Mouse (Mus musculus): ENCODE measurements at regions not wholly inside any gene's neighbourhood (a gene's known extent, or its start where the extent isn't known, plus 50 kb on each side); places are given as distances from the start of the nearest gene placed in this dataset.
A peak's percentile ranks its signal among the peaks of the same experiment; 100 is the strongest.

DNA sequence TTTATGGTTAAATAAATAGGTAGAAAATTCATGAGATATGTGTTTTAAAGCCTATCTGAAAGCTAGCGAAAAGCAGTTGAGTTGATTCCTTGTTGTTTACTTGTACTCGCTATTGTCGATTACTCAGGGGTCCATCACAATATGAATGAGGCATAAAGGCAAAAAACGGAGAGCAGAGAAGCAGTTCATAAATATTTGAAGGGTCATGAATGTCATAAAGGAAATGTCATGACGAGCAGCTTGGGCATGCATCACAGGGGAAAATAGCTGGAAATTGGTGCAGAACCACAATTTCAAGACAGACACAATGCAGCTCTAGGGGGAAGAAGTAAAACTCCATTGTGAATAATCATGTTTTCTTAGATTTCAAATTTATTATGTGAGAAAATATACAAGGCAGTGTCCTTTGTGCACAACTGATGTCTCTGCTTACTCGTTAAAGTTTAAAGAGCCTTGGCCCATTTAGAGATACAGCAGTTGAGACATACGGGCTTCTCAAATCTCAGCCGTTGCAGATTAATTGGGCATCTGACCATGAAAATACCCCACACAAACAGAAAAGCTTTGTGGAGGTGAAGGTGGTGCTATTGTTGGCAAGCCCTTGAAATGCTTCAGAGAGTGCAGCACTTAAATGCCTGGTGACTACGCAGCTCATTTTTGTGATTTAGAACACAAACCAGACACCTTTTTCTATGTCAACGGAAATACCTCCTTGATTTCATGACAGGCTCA, 200.3 kb downstream of the Ahr start:
- Histone ChIP-seq H3K27me3 (ENCODE audit: control insufficient read depth, insufficient read depth, insufficient read length) (no peaks in the 10 kb centered on the region), H3K4me2 (ENCODE audit: low read depth) (no peak overlapping the region), H3ac (ENCODE audit: control insufficient read depth, insufficient read length) (no peak overlapping the region), H3K4me3 (no peak overlapping the region), H3K79me2 (ENCODE audit: control insufficient read depth, insufficient read depth) (no peaks in the 10 kb centered on the region), H3K36me3 (ENCODE audit: control insufficient read depth, insufficient read depth) (no peaks in the 10 kb centered on the region)
- TF ChIP-seq TCF12 (IDR thresholded peaks at IDR 0.05; ENCODE audit: insufficient read depth, poor library complexity, severe bottlenecking), result no peak
- TF ChIP-seq MYOG (IDR thresholded peaks at IDR 0.05; ENCODE audit: control insufficient read depth in 1 of 3, insufficient read depth in 1 of 3, insufficient read length in 2 of 3, low read depth in 2 of 3), result no peak
- TF ChIP-seq E2F4 (IDR thresholded peaks at IDR 0.05; ENCODE audit: insufficient read depth), result no peak
- no peak for TF ChIP-seq POLR2A (IDR thresholded peaks at IDR 0.05; ENCODE audit: insufficient read length, low read depth)
- TF ChIP-seq CEBPB (IDR thresholded peaks at IDR 0.05; ENCODE audit: insufficient read depth, poor library complexity, severe bottlenecking), result no peak
- TF ChIP-seq POLR2AphosphoS2 (IDR thresholded peaks at IDR 0.05; ENCODE audit: insufficient read length, low read depth), result no peak
- TF ChIP-seq USF1 (IDR thresholded peaks at IDR 0.05; ENCODE audit: low read depth), result no peak
- no peak for TF ChIP-seq TCF3 (IDR thresholded peaks at IDR 0.05; ENCODE audit: insufficient read length, low read depth)
- no peak for TF ChIP-seq REST (IDR thresholded peaks at IDR 0.05; ENCODE audit: insufficient read depth, insufficient read length)
- TF ChIP-seq MYOD1 (IDR thresholded peaks at IDR 0.05; ENCODE audit: control insufficient read depth in 1 of 3, insufficient read length in 2 of 3, low read depth in 2 of 3), result no peak
- no peak for TF ChIP-seq MAX (IDR thresholded peaks at IDR 0.05; ENCODE audit: low read depth)
- no peak for TF ChIP-seq SRF (IDR thresholded peaks at IDR 0.05; ENCODE audit: control insufficient read depth, insufficient read length, low read depth)

DNA sequence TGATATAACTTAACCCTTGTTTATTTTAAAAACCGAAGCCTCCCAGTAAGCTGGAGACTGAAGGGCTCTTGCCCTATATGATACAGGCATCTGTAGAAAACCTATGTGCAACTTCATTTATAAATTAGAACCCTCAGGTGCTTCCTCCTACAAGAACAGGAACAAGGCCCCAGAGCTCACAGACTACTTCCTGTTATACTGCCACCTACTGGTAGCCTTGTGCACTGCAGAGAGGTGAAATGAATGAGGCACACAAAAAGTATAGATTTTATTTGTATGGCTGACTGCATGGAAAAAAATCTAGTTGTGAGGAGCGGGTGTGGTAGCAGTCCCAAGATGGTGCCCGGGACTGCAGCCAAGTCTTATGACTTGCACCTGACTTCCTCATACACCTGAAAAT, 203.5 kb downstream of the Ahr start:
- no peak for TF ChIP-seq MAX (IDR thresholded peaks at IDR 0.05; ENCODE audit: low read depth)
- no peak for TF ChIP-seq REST (IDR thresholded peaks at IDR 0.05; ENCODE audit: insufficient read depth, insufficient read length)
- Histone ChIP-seq H3ac (ENCODE audit: control insufficient read depth, insufficient read length) (no peak overlapping the region), H3K4me2 (ENCODE audit: low read depth) (no peak overlapping the region), H3K36me3 (ENCODE audit: control insufficient read depth, insufficient read depth) (no peaks in the 10 kb centered on the region), H3K27me3 (ENCODE audit: control insufficient read depth, insufficient read depth, insufficient read length) (no peaks in the 10 kb centered on the region), H3K79me2 (ENCODE audit: control insufficient read depth, insufficient read depth) (no peaks in the 10 kb centered on the region), H3K4me3 (no peak overlapping the region)

DNA sequence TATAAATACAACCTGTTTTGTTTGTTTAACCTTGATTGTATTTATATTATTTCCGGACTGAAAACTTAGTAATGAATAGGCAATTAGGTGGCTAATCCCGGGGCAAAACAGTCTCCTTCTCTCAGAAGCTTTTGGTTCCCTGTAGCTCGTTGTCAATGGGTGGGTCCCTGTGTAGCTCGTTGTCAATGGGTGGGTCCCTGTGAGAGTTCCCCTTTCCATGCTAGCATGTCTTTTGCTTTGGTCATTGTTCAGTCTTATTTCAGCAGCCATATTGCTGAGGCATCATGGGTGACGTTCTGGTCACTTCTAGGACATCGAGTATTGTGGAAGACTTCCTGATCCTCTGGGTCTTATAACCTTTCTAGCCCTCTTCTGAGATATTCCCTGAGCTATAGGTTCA, 205.1 kb downstream of the Ahr start:
- no peaks in the 10 kb centered on the region for H3K79me2 ChIP-seq (ENCODE audit: control insufficient read depth, insufficient read depth)
- no peak overlapping the region for H3K4me2 ChIP-seq (ENCODE audit: low read depth)
- H3K27me3 ChIP-seq (ENCODE audit: control insufficient read depth, insufficient read depth, insufficient read length), result no peaks in the 10 kb centered on the region
- no peak overlapping the region for H3K4me3 ChIP-seq
- no peak overlapping the region for H3ac ChIP-seq (ENCODE audit: control insufficient read depth, insufficient read length)
- no peaks in the 10 kb centered on the region for H3K36me3 ChIP-seq (ENCODE audit: control insufficient read depth, insufficient read depth)
- TF ChIP-seq USF1 (IDR thresholded peaks at IDR 0.05; ENCODE audit: low read depth) (no peak), E2F4 (IDR thresholded peaks at IDR 0.05; ENCODE audit: insufficient read depth) (no peak), TCF12 (IDR thresholded peaks at IDR 0.05; ENCODE audit: insufficient read depth, poor library complexity, severe bottlenecking) (no peak), REST (IDR thresholded peaks at IDR 0.05; ENCODE audit: insufficient read depth, insufficient read length) (no peak), SRF (IDR thresholded peaks at IDR 0.05; ENCODE audit: control insufficient read depth, insufficient read length, low read depth) (no peak), MYOD1 (IDR thresholded peaks at IDR 0.05; ENCODE audit: control insufficient read depth in 1 of 3, insufficient read length in 2 of 3, low read depth in 2 of 3) (no peak), POLR2AphosphoS2 (IDR thresholded peaks at IDR 0.05; ENCODE audit: insufficient read length, low read depth) (no peak), CEBPB (IDR thresholded peaks at IDR 0.05; ENCODE audit: insufficient read depth, poor library complexity, severe bottlenecking) (no peak), POLR2A (IDR thresholded peaks at IDR 0.05; ENCODE audit: insufficient read length, low read depth) (no peak), MYOG (IDR thresholded peaks at IDR 0.05; ENCODE audit: control insufficient read depth in 1 of 3, insufficient read depth in 1 of 3, insufficient read length in 2 of 3, low read depth in 2 of 3) (no peak)

DNA sequence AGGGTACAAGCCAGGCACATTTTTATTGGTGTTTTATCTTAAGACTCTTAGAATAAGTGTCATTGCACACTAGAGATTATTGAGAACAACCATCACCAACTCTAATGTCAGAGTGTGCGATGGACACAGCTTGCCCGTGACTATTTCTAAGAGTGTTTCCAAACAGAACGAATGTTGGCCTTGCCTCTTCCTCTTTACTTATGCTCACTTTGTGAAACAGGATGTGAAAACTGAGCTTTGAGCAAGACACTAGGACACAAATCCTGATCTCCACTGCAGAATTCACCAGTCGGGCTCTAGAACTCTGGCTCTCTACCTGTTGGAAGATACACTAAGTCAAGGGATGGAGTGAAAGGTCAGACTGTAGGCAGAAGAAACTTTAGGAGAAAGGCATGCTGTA, 215.3 kb downstream of the Ahr start:
- no peak overlapping the region for H3K4me3 ChIP-seq
- no peaks in the 10 kb centered on the region for H3K27me3 ChIP-seq (ENCODE audit: control insufficient read depth, insufficient read depth, insufficient read length)
- TF ChIP-seq E2F4 (IDR thresholded peaks at IDR 0.05; ENCODE audit: insufficient read depth) (no peak), MAX (IDR thresholded peaks at IDR 0.05; ENCODE audit: low read depth) (no peak), USF1 (IDR thresholded peaks at IDR 0.05; ENCODE audit: low read depth) (no peak), SRF (IDR thresholded peaks at IDR 0.05; ENCODE audit: control insufficient read depth, insufficient read length, low read depth) (no peak), CEBPB (IDR thresholded peaks at IDR 0.05; ENCODE audit: insufficient read depth, poor library complexity, severe bottlenecking) (no peak), POLR2A (IDR thresholded peaks at IDR 0.05; ENCODE audit: insufficient read length, low read depth) (no peak), MYOD1 (IDR thresholded peaks at IDR 0.05; ENCODE audit: control insufficient read depth in 1 of 3, insufficient read length in 2 of 3, low read depth in 2 of 3) (no peak), REST (IDR thresholded peaks at IDR 0.05; ENCODE audit: insufficient read depth, insufficient read length) (no peak), MYOG (IDR thresholded peaks at IDR 0.05; ENCODE audit: control insufficient read depth in 1 of 3, insufficient read depth in 1 of 3, insufficient read length in 2 of 3, low read depth in 2 of 3) (no peak), TCF3 (IDR thresholded peaks at IDR 0.05; ENCODE audit: insufficient read length, low read depth) (no peak), POLR2AphosphoS2 (IDR thresholded peaks at IDR 0.05; ENCODE audit: insufficient read length, low read depth) (no peak), TCF12 (IDR thresholded peaks at IDR 0.05; ENCODE audit: insufficient read depth, poor library complexity, severe bottlenecking) (no peak)
- H3ac ChIP-seq (ENCODE audit: control insufficient read depth, insufficient read length), result no peak overlapping the region
- H3K79me2 ChIP-seq (ENCODE audit: control insufficient read depth, insufficient read depth), result no peaks in the 10 kb centered on the region
- H3K4me2 ChIP-seq (ENCODE audit: low read depth), result no peak overlapping the region
- H3K36me3 ChIP-seq (ENCODE audit: control insufficient read depth, insufficient read depth), result no peaks in the 10 kb centered on the region

DNA sequence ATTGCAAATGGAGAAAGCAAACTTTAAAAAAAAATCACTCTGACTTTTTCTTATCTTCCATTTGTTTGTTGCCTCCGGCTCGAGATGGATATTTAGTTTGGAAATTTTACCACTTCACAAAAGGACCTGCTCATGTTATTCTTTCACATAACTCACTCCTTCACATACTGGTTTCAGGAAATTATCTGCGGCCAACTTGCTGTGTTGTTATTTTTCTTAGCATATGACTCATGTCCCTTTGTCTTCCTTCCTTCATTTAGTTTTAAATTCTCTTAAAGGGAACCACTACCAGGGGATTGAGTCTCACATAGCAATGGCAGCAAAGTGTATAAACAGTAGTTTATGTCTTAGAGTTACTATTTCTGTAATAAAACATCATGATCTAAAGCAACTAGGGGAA, 217.8 kb downstream of the Ahr start:
- H3ac ChIP-seq (ENCODE audit: control insufficient read depth, insufficient read length), result no peak overlapping the region
- no peaks in the 10 kb centered on the region for H3K27me3 ChIP-seq (ENCODE audit: control insufficient read depth, insufficient read depth, insufficient read length)
- H3K36me3 ChIP-seq (ENCODE audit: control insufficient read depth, insufficient read depth), result no peaks in the 10 kb centered on the region
- H3K4me3 ChIP-seq, result no peak overlapping the region
- H3K4me2 ChIP-seq (ENCODE audit: low read depth), result peak overlapping the region; percentile 71
- no peak for TF ChIP-seq TCF3 (IDR thresholded peaks at IDR 0.05; ENCODE audit: insufficient read length, low read depth)
- no peak for TF ChIP-seq E2F4 (IDR thresholded peaks at IDR 0.05; ENCODE audit: insufficient read depth)
- H3K79me2 ChIP-seq (ENCODE audit: control insufficient read depth, insufficient read depth), result no peaks in the 10 kb centered on the region
